Mouse (Mus musculus) heart, embryonic 12.5 days (tissue): ENCODE measurements around the gene Ccdc80. TPM values are rescaled to one million over a fixed set of nuclear protein-coding genes. Genes with fewer than 3 reads are reported as not detected.

Experiments
- ATAC-seq: fragments of 200-750 bp; cut with Nextera tagmentation; 2 replicates; pipeline ENCODE4 v1.8.0; 2017; ENCODE audit warnings: moderate TSS enrichment, moderate library complexity; ENCODE audit not compliant: insufficient number of reproducible peaks, low FRiP score
- H3K27ac ChIP-seq: fragments of 300-500 bp; sonication (generic); 2 replicates; pipeline ENCODE4 v1.5.1; 2016; ENCODE audit warnings: mild to moderate bottlenecking, moderate library complexity; ENCODE audit not compliant: poor library complexity, severe bottlenecking
- H3K27me3 ChIP-seq: fragments of 300-500 bp; sonication (generic); replicated peaks from 2 replicates; pipeline ENCODE4 v1.6.1; 2016; ENCODE audit warnings: mild to moderate bottlenecking, moderate library complexity
- H3K36me3 ChIP-seq: fragments of 300-500 bp; sonication (generic); 2 replicates; pipeline ENCODE4 v1.6.1; 2016; ENCODE audit warnings: mild to moderate bottlenecking, moderate library complexity
- H3K4me1 ChIP-seq: fragments of 300-500 bp; sonication (generic); replicated peaks from 2 replicates; pipeline ENCODE4 v1.6.1; 2016; ENCODE audit warnings: mild to moderate bottlenecking
- H3K4me2 ChIP-seq: fragments of 300-500 bp; sonication (generic); 2 replicates; pipeline ENCODE4 v1.6.1; 2016; ENCODE audit warnings: mild to moderate bottlenecking, moderate library complexity
- H3K4me3 ChIP-seq: fragments of 300-500 bp; sonication (generic); 2 replicates; pipeline ENCODE4 v1.5.1; 2016; ENCODE audit warnings: mild to moderate bottlenecking
- H3K9ac ChIP-seq: fragments of 300-500 bp; sonication (generic); 2 replicates; pipeline ENCODE4 v1.6.1; 2016; ENCODE audit warnings: mild to moderate bottlenecking, moderate library complexity
- H3K9me3 ChIP-seq: fragments of 300-500 bp; sonication (generic); replicated peaks from 2 replicates; pipeline ENCODE4 v1.6.1; 2016; ENCODE audit warnings: mild to moderate bottlenecking, moderate library complexity
- WGBS: fragments of 180-500 bp; shearing (Covaris S2); methylation state at CpG from one replicate; pipeline ENCODE4 v1.1.7; 2016; 5-methylcytosine and 5-hydroxymethylcytosine counted together
- polyA plus RNA-seq: library from polyadenylated mRNA; unstranded; fragments of >200 nt; fragmentation: Nextera tagmentation; extraction: Ambion mirVana; gene quantifications from 2 replicates; pipeline ENCODE4 v1.2.1, GENCODE M21; 2016

Ccdc80 gene
- polyA plus RNA-seq, result 102 TPM in 2 replicates

GRCm38 (mm10) chr16:45093137-45093731 is at the start of gene Ccdc80:
Ccdc80 (plus strand) TSS chr16:45093402.
- Histone ChIP-seq H3K4me2 (peak within 1 kb of the TSS; percentile 87), H3K9me3 (no peaks in the 10 kb centered on the region), H3K4me1 (peaks cover 46% of the 10 kb centered on the region), H3K27ac (peak within 1 kb of the TSS; percentile 97), H3K36me3 (peaks cover 6% of the 10 kb centered on the region; the same call in 1 of the 2 replicates), H3K9ac (peak within 1 kb of the TSS; percentile 85), H3K27me3 (no peaks in the 10 kb centered on the region), H3K4me3 (peak within 1 kb of the TSS; percentile 62)
- 6% methylated on average over 6 of the region's 6 CpGs for WGBS
- ATAC-seq, result peak; percentile 51

- Histone ChIP-seq H3K4me3 (no peak overlapping the region), H3K9ac (no peak overlapping the region), H3K27me3 (no peaks in the 10 kb centered on the region), H3K9me3 (no peaks in the 10 kb centered on the region), H3K27ac (no peak overlapping the region), H3K4me2 (no peak overlapping the region), H3K36me3 (no peaks in the 10 kb centered on the region), H3K4me1 (no peaks in the 10 kb centered on the region)
- ATAC-seq, result no peak
- WGBS, result 37% methylated on average over 3 of the region's 3 CpGs
Measured at GRCm38 (mm10) chr16:45044844-45045243, 48.4 kb upstream of the Ccdc80 start.

GRCm38 (mm10) chr16:45057222-45057621 is 36.0 kb upstream of the Ccdc80 start:
- Histone ChIP-seq H3K9me3 (no peaks in the 10 kb centered on the region), H3K27me3 (no peaks in the 10 kb centered on the region), H3K4me1 (peaks cover 4% of the 10 kb centered on the region; the same call in 1 of the 2 replicates), H3K36me3 (no peaks in the 10 kb centered on the region), H3K4me2 (no peak overlapping the region), H3K4me3 (no peak overlapping the region), H3K9ac (no peak overlapping the region), H3K27ac (no peak overlapping the region)
- no peak for ATAC-seq
- WGBS, result 87% methylated on average over 7 of the region's 7 CpGs

- no peaks in the 10 kb centered on the region for H3K27me3 ChIP-seq
- no peaks in the 10 kb centered on the region for H3K9me3 ChIP-seq
- no peak overlapping the region for H3K4me3 ChIP-seq
- 60% methylated on average over 4 of the region's 4 CpGs for WGBS
- H3K36me3 ChIP-seq, result no peaks in the 10 kb centered on the region
- ATAC-seq, result no peak
- peaks cover 4% of the 10 kb centered on the region; the same call in 1 of the 2 replicates for H3K4me1 ChIP-seq
- no peak overlapping the region for H3K4me2 ChIP-seq
- no peak overlapping the region for H3K9ac ChIP-seq
- H3K27ac ChIP-seq, result no peak overlapping the region
Measured at GRCm38 (mm10) chr16:45057922-45058321, 35.3 kb upstream of the Ccdc80 start.

- Histone ChIP-seq H3K9me3 (no peaks in the 10 kb centered on the region), H3K36me3 (no peaks in the 10 kb centered on the region), H3K4me2 (no peak overlapping the region), H3K9ac (no peak overlapping the region), H3K4me1 (peaks cover 4% of the 10 kb centered on the region; the same call in 1 of the 2 replicates), H3K4me3 (no peak overlapping the region), H3K27me3 (no peaks in the 10 kb centered on the region), H3K27ac (no peak overlapping the region)
- 47% methylated on average over 3 of the region's 3 CpGs for WGBS
- ATAC-seq, result no peak
Measured at GRCm38 (mm10) chr16:45061140-45061539, 32.1 kb upstream of the Ccdc80 start.

- H3K27ac ChIP-seq, result no peak overlapping the region
- no peaks in the 10 kb centered on the region for H3K27me3 ChIP-seq
- no peaks in the 10 kb centered on the region for H3K9me3 ChIP-seq
- WGBS, result 78% methylated on average over 8 of the region's 8 CpGs
- H3K4me3 ChIP-seq, result no peak overlapping the region
- ATAC-seq, result no peak
- H3K36me3 ChIP-seq, result no peaks in the 10 kb centered on the region
- H3K9ac ChIP-seq, result no peak overlapping the region
- H3K4me2 ChIP-seq, result no peak overlapping the region
- no peaks in the 10 kb centered on the region for H3K4me1 ChIP-seq
Measured at GRCm38 (mm10) chr16:45070383-45071083, 22.7 kb upstream of the Ccdc80 start.

GRCm38 (mm10) chr16:45071424-45071823 is 21.8 kb upstream of the Ccdc80 start:
- Histone ChIP-seq H3K9ac (no peak overlapping the region), H3K4me3 (no peak overlapping the region), H3K27me3 (no peaks in the 10 kb centered on the region), H3K27ac (no peak overlapping the region), H3K36me3 (no peaks in the 10 kb centered on the region), H3K9me3 (no peaks in the 10 kb centered on the region), H3K4me2 (no peak overlapping the region), H3K4me1 (no peaks in the 10 kb centered on the region)
- ATAC-seq, result no peak
- WGBS, result 73% methylated on average over 2 of the region's 2 CpGs

GRCm38 (mm10) chr16:45077517-45078080 is 15.6 kb upstream of the Ccdc80 start:
- H3K4me2 ChIP-seq, result no peak overlapping the region
- no peak overlapping the region for H3K27ac ChIP-seq
- no peaks in the 10 kb centered on the region for H3K36me3 ChIP-seq
- H3K4me1 ChIP-seq, result peaks cover 10% of the 10 kb centered on the region
- no peak overlapping the region for H3K4me3 ChIP-seq
- 75% methylated on average over 6 of the region's 6 CpGs for WGBS
- no peak overlapping the region for H3K9ac ChIP-seq
- no peak for ATAC-seq
- no peaks in the 10 kb centered on the region for H3K9me3 ChIP-seq
- no peaks in the 10 kb centered on the region for H3K27me3 ChIP-seq

GRCm38 (mm10) chr16:45079322-45079721 is 13.9 kb upstream of the Ccdc80 start:
- ATAC-seq, result no peak; the same call in 1 of the 2 replicates
- 7% methylated on average over 2 of the region's 2 CpGs for WGBS
- Histone ChIP-seq H3K4me3 (no peak overlapping the region), H3K9me3 (no peaks in the 10 kb centered on the region), H3K4me1 (peaks cover 10% of the 10 kb centered on the region), H3K36me3 (no peaks in the 10 kb centered on the region), H3K27me3 (no peaks in the 10 kb centered on the region), H3K4me2 (no peak overlapping the region), H3K9ac (no peak overlapping the region), H3K27ac (no peak overlapping the region)

- Histone ChIP-seq H3K27ac (no peak overlapping the region), H3K36me3 (no peaks in the 10 kb centered on the region), H3K9me3 (no peaks in the 10 kb centered on the region), H3K4me3 (no peak overlapping the region), H3K27me3 (no peaks in the 10 kb centered on the region), H3K4me1 (peaks cover 11% of the 10 kb centered on the region), H3K9ac (no peak overlapping the region), H3K4me2 (no peak overlapping the region)
- 80% methylated on average over 1 of the region's 1 CpGs for WGBS
- no peak for ATAC-seq
Measured at GRCm38 (mm10) chr16:45088842-45089241, 4.4 kb upstream of the Ccdc80 start.

GRCm38 (mm10) chr16:45090005-45090404 is 3.2 kb upstream of the Ccdc80 start:
- H3K9ac ChIP-seq, result no peak overlapping the region; the same call in 1 of the 2 replicates
- no peaks in the 10 kb centered on the region for H3K27me3 ChIP-seq
- ATAC-seq, result peak; percentile 70
- no peaks in the 10 kb centered on the region for H3K9me3 ChIP-seq
- WGBS, result 9% methylated on average over 10 of the region's 10 CpGs
- H3K4me2 ChIP-seq, result peak overlapping the region; percentile 14; the same call in 1 of the 2 replicates
- no peak overlapping the region for H3K27ac ChIP-seq
- H3K4me3 ChIP-seq, result no peak overlapping the region
- peaks cover 20% of the 10 kb centered on the region for H3K4me1 ChIP-seq
- H3K36me3 ChIP-seq, result no peaks in the 10 kb centered on the region
